Mouse (Mus musculus): Measurements from ENCODE around the gene Sorl1. TPM values are rescaled to one million over a fixed set of nuclear protein-coding genes. Genes with fewer than 3 reads are reported as not detected.

The Sorl1 gene
- total and polyA plus RNA-seq, 2 experiments from 2014 or later: 1.1 to 12.9 TPM

DNA sequence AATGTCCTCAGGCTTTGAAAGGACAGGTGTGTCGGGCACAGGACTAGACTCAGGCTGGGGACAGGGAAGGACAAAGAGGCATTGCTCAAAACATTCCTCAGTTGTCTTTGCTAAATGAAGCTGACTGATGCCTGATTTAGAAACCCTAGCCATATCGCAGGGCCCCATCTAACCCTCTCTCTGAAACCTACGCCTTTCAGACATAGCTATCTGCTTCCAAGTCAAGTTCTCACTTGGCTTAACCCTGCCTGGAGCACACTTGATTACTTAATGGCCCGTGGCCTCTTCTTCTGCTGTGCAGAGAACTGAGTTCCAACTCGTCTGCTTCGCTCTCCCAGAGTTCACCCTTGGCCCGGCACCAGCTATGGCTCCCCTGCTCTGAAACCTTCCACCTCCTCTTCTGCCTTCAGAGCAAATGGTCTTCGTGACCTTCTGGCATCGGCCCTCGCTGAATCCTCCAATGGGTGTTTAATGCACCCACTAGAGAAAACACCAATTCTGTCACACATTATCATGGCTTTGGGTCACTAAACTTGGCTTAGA is 183.7 kb downstream of the Sorl1 start:
- no peaks in the 10 kb centered on the region for H3K36me3 ChIP-seq (replicated peaks; ENCODE audit: control insufficient read depth, insufficient read depth, low read length)
- H3K9ac ChIP-seq (replicated peaks; ENCODE audit: low read depth, low read length): no peak overlapping the region
- H3K9me3 ChIP-seq (replicated peaks; ENCODE audit: control insufficient read depth, low read length): no peaks in the 10 kb centered on the region
- 72% methylated on average over 10 of the region's 10 CpGs for WGBS
- H3K27ac ChIP-seq (ENCODE audit: low read depth): no peak overlapping the region
- DNase-seq (ENCODE audit: low spot score): no peak
- no peak overlapping the region for H3K4me3 ChIP-seq (ENCODE audit: low read depth, low read length)
- ATAC-seq (ENCODE audit: insufficient read depth, low read depth): no peak
- no peak for TF ChIP-seq EP300 (IDR thresholded peaks at IDR 0.05; ENCODE audit: low read depth)
- TF ChIP-seq CTCF (IDR thresholded peaks at IDR 0.05; ENCODE audit: low read depth): no peak
- H3K27me3 ChIP-seq (ENCODE audit: control insufficient read depth, insufficient read depth, low read length): no peaks in the 10 kb centered on the region
- H3K4me2 ChIP-seq (ENCODE audit: low read depth, low read length): no peak overlapping the region
- H3K4me1 ChIP-seq (ENCODE audit: control insufficient read depth, insufficient read depth): 0 out of 2 replicates have a peak, but pooled peaks cover 14% of the 10 kb centered on the region

DNA sequence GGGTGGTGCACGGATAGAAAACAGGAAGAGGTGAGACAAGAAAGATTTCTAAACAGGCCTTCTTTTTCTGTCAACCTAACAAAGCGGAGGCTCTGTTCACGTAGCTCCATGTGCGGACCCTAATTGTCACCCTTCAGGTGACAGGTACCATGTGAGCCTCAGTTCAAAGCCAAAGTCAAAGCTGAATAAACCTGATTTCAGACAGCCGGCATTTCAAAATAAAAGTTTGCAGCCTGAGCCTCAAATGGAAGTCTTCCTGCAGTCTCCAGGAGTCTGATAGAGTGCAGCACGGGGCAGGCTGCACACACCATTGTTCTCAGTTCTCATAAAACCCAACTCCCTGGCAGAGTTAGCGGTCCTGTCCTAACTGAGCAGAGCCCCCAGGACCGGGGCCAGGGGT is 185.6 kb downstream of the Sorl1 start:
- WGBS: 62% methylated on average over 8 of the region's 8 CpGs
- no peak for TF ChIP-seq EP300 (IDR thresholded peaks at IDR 0.05; ENCODE audit: low read depth)
- TF ChIP-seq CTCF (IDR thresholded peaks at IDR 0.05; ENCODE audit: low read depth): no peak
- H3K4me3 ChIP-seq (ENCODE audit: low read depth, low read length): no peak overlapping the region
- H3K4me2 ChIP-seq (ENCODE audit: low read depth, low read length): no peak overlapping the region
- H3K9me3 ChIP-seq (replicated peaks; ENCODE audit: control insufficient read depth, low read length): no peaks in the 10 kb centered on the region
- DNase-seq (ENCODE audit: low spot score) (no peak), ATAC-seq (ENCODE audit: insufficient read depth, low read depth) (no peak)
- H3K27me3 ChIP-seq (ENCODE audit: control insufficient read depth, insufficient read depth, low read length): no peaks in the 10 kb centered on the region
- no peaks in the 10 kb centered on the region for H3K36me3 ChIP-seq (replicated peaks; ENCODE audit: control insufficient read depth, insufficient read depth, low read length)
- H3K27ac ChIP-seq (ENCODE audit: low read depth): no peak overlapping the region
- H3K9ac ChIP-seq (replicated peaks; ENCODE audit: low read depth, low read length): no peak overlapping the region
- H3K4me1 ChIP-seq (ENCODE audit: control insufficient read depth, insufficient read depth): 0 out of 2 replicates have a peak, but pooled peaks cover 18% of the 10 kb centered on the region

DNA sequence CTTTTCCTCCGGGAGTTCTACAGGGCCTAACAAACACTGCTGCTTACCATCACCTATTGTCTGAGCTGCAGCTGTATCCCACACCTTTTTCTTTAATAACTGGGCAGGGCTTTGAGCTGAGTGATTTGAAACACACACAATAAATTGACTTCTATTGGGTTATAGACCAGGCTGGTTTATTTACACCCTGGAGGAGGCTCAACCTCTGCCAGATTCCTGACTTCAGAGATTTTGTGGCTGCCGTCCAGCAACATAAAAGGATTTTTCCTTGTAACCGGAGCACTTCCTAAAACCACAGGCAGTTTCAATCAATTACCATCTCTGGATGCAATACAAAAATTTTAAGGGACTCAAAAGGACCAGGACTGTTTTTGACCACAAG is 186.1 kb downstream of the Sorl1 start:
- H3K9me3 ChIP-seq (replicated peaks; ENCODE audit: control insufficient read depth, low read length): no peaks in the 10 kb centered on the region
- H3K27ac ChIP-seq (ENCODE audit: low read depth): no peak overlapping the region
- TF ChIP-seq CTCF (IDR thresholded peaks at IDR 0.05; ENCODE audit: low read depth): no peak
- no peak for TF ChIP-seq EP300 (IDR thresholded peaks at IDR 0.05; ENCODE audit: low read depth)
- no peak for ATAC-seq (ENCODE audit: insufficient read depth, low read depth)
- no peak overlapping the region for H3K9ac ChIP-seq (replicated peaks; ENCODE audit: low read depth, low read length)
- no peak for DNase-seq (ENCODE audit: low spot score)
- H3K4me1 ChIP-seq (ENCODE audit: control insufficient read depth, insufficient read depth): 0 out of 2 replicates have a peak, but pooled peaks cover 18% of the 10 kb centered on the region
- WGBS: 25% methylated on average over 3 of the region's 3 CpGs
- no peaks in the 10 kb centered on the region for H3K36me3 ChIP-seq (replicated peaks; ENCODE audit: control insufficient read depth, insufficient read depth, low read length)
- no peak overlapping the region for H3K4me3 ChIP-seq (ENCODE audit: low read depth, low read length)
- no peaks in the 10 kb centered on the region for H3K27me3 ChIP-seq (ENCODE audit: control insufficient read depth, insufficient read depth, low read length)
- no peak overlapping the region for H3K4me2 ChIP-seq (ENCODE audit: low read depth, low read length)

DNA sequence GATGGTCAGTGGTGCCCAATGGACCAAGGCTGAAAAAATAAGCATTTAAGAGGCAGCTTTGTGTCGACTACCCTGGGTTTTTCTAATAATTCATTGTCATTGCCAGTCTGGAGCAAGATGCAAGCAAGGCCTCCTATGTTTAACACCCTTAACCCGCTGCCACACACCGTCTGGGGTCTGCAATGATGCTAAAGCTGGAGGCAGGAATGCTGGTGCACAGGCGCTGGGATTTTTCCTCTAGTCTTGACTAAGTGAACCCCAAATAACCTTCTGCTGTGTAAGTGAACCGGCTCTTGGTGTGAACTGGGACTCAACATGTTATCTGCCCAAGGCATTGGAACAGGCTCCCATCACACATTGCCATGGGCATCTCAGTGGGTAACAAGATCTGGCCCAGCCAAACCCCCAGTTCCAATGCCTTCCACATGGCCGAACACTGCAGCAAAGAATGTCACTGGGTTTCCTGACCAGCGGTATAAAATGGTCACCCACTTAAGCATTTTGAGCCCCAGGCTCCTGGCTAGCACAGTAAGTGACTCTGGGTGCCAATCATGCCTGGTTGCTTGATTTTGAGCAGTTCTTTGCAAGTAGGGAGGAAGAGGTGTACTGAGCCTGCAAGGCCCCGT is 186.6 kb downstream of the Sorl1 start:
- H3K4me2 ChIP-seq (ENCODE audit: low read depth, low read length): no peak overlapping the region
- H3K36me3 ChIP-seq (replicated peaks; ENCODE audit: control insufficient read depth, insufficient read depth, low read length): no peaks in the 10 kb centered on the region
- TF ChIP-seq EP300 (IDR thresholded peaks at IDR 0.05; ENCODE audit: low read depth) (no peak), CTCF (IDR thresholded peaks at IDR 0.05; ENCODE audit: low read depth) (no peak)
- H3K27ac ChIP-seq (ENCODE audit: low read depth): no peak overlapping the region
- no peak overlapping the region for H3K9ac ChIP-seq (replicated peaks; ENCODE audit: low read depth, low read length)
- whole genome bisulfite sequencing: 74% methylated on average over 8 of the region's 8 CpGs
- H3K4me1 ChIP-seq (ENCODE audit: control insufficient read depth, insufficient read depth): 0 out of 2 replicates have a peak, but pooled peaks cover 18% of the 10 kb centered on the region
- no peaks in the 10 kb centered on the region for H3K27me3 ChIP-seq (ENCODE audit: control insufficient read depth, insufficient read depth, low read length)
- ATAC-seq (ENCODE audit: insufficient read depth, low read depth) (no peak), DNase-seq (ENCODE audit: low spot score) (no peak)
- H3K4me3 ChIP-seq (ENCODE audit: low read depth, low read length): no peak overlapping the region
- no peaks in the 10 kb centered on the region for H3K9me3 ChIP-seq (replicated peaks; ENCODE audit: control insufficient read depth, low read length)

DNA sequence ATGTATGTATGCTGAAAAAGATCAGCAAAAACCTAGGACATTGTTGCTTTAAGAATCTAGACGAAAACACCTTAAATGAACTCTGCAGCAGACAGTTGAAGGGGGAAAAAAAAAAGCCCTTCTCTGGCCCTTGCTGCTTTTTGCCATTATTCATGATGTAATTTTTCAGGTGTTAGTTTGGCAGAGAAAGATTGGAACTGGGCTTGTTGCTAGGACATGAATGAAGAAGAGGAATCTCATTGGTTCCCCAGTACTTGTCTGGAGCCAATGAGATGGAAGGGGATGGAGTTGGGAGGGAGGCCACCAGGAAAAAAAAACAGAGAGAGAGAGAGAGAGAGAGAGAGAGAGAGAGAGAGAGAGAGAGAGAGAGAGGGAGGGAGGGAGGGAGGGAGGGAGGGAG is 187.5 kb downstream of the Sorl1 start:
- 53% methylated on average over 1 of the region's 1 CpGs for WGBS
- Histone ChIP-seq H3K27ac (ENCODE audit: low read depth) (no peak overlapping the region), H3K4me1 (ENCODE audit: control insufficient read depth, insufficient read depth) (0 out of 2 replicates have a peak, but pooled peaks cover 18% of the 10 kb centered on the region), H3K4me3 (ENCODE audit: low read depth, low read length) (no peak overlapping the region), H3K36me3 (replicated peaks; ENCODE audit: control insufficient read depth, insufficient read depth, low read length) (no peaks in the 10 kb centered on the region), H3K4me2 (ENCODE audit: low read depth, low read length) (no peak overlapping the region), H3K9ac (replicated peaks; ENCODE audit: low read depth, low read length) (no peak overlapping the region), H3K27me3 (ENCODE audit: control insufficient read depth, insufficient read depth, low read length) (no peaks in the 10 kb centered on the region), H3K9me3 (replicated peaks; ENCODE audit: control insufficient read depth, low read length) (no peaks in the 10 kb centered on the region)
- no peak for TF ChIP-seq CTCF (IDR thresholded peaks at IDR 0.05; ENCODE audit: low read depth)
- TF ChIP-seq EP300 (IDR thresholded peaks at IDR 0.05; ENCODE audit: low read depth): no peak
- ATAC-seq (ENCODE audit: insufficient read depth, low read depth): no peak
- DNase-seq (ENCODE audit: low spot score): peak; percentile 20

Data from heart, postnatal 0 days (tissue).